Mouse (Mus musculus) cerebellum, adult 11 months (tissue): ENCODE data around the gene Gpr162.

Experiments
- DNase-seq: peaks from one replicate; pipeline ENCODE4 v3.0.0; 2022

The Gpr162 gene

DNA sequence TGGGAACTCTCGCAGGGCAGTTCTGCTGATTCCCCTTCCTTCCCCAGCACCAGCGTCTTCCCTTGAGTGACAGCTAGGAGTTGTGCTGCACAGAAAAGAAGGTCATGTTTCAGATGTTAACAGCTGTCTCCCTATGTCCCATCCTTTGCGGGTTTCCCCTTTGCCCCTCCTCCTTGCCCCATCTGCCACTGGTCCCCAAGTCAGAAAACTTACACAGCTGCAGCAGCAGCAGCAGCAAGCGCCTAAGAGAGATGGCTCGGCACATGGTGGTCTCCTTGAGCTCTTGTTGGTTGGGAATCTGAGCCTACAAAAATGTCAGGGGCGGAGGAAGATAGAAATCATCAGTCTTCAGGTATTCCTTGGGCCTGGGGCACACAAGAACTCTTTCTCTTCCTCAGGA lies 15.6 kb upstream of the Gpr162 start:
- DNase-seq: no peak

- DNase-seq: no peak
Measured at GRCm38 (mm10) chr6:124874348-124874747, 10.6 kb upstream of the Gpr162 start.

DNA sequence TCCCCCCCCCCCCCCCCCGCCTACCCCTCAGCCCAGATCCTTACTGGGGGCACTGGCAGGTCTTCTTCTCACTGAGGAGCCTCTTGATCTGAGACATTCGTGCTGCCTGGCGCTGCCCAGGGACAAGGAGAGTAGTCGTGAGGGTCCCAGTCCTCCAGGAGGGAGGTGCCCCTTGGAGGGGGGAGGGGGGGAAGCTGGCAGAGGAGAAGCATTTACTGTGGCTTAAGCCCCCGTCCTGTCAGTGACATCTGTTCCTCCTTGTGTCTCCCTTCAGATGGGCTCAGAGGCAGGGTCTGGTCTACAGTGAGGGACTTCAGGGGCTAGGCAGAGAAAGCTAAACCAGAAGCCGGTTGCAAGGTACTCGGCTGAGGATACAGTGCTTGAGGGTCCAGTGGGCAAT lies 2.8 kb upstream of the Gpr162 start:
- DNase-seq: no peak

DNA sequence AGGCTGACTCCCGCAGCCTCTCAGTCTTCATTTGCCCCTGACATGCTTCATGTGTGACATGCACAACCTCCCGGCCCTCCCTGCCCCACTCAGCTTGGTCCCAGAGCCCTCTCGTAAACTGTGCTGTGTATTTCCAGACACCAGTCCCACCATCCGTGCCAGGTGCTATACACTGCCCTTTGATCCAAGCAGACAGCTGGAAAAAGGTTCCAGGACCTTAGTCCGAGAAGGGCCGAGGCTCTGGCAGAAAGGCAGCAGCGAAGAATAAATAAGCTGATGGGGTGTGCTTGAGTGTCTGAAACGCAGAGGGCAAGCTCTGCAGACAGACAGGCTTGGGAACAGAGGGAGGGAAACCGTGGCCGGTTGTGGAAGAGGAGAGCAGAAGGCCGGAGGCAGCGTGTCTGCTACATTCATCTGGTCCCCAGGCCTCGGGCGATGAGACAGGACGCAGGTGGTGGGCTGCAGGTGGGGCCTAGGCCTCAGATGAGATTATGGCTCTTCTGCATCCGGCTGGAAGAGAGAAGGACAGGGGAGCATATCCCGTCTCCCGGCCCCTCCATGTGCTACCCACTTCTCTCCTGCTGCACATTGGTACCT lies 2.1 kb upstream of the Gpr162 start:
- no peak for DNase-seq

- DNase-seq: peak; percentile 45
Measured at GRCm38 (mm10) chr6:124863125-124863657, 592 bp downstream of the Gpr162 start.

GRCm38 (mm10) chr6:124862406-124863124 lies 1.2 kb downstream of the Gpr162 start:
- peak; percentile 32 for DNase-seq

- DNase-seq: no peak
Measured at GRCm38 (mm10) chr6:124861802-124862201, 2.0 kb downstream of the Gpr162 start.

- DNase-seq: peak; percentile 42
Measured at GRCm38 (mm10) chr6:124861266-124861665, 2.5 kb downstream of the Gpr162 start.

DNA sequence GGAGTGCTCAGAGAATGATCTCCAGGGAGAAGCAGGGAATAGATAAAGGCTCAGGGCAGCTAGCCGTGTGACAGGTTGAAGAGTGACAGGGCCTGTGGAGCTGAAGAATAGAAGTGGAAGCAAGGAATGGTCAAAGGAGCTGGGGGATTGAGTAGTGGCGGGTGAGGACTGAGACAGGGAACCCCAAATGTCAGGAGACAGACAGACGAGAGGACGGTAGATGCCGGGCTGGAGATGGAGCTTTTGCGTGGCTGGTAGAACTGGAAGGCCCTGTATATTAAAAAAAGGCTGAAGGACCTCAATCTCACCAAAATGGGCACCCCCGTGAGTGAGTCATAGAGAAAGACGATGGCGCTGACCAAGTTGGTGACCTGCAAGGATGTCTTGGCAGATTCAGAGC lies 3.3 kb downstream of the Gpr162 start:
- no peak for DNase-seq

DNA sequence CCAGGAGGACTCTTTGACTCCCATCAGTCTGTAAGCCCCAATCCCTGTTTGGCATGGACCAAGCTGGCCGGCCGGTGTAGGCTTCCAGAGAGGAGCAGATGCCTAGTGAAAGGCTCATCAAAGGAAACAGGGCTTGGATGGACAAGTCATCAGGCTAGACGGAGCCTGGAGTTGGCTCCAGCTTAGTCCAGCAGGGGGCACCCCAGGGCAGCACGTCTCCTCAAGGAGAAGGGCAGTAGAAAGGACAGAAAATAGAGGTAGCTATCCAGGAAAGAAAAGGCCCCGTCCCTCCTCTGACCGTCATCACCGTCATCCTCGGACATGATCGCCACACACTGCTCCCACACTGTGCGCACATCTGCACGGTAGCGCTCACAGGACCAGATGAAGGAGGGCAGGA lies 4.1 kb downstream of the Gpr162 start:
- DNase-seq: peak; percentile 91

DNA sequence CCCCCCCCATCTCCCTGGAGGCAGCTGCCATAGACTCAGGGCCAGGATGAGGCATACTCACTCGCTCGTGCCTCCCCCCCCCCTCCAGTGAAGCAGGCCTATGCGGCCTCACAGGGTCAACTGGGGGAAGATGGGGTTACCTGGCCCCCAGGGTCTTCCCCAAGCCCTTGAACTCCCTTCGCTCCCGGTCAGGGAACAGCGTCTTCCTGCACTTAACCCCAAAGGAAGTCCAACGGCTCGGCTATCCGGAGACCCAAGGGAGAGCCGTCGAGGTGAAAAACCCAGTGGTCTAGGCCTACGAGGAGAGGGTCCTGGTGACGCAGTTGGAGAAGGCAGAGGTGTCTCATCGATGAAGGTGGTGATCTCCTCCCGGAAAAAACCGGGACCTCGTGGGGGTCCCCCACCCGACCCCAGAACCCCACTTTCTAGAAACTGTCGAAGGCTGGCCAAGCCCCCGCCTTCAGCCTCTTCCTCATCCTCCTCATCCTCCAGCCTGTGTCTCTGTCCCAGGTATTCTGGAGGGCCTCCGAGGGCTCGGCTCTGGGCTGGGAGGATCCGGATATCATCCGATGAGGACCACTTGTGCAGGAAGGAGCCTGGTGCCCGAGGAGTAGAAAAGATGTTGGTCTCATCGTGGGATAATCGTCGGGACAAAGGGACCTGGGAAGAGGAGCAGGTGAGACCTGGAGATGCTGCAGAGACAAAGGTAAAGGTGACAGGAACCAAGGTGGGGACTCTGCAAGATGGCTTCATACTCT lies 5.0 kb downstream of the Gpr162 start:
- peak; percentile 43 for DNase-seq

DNA sequence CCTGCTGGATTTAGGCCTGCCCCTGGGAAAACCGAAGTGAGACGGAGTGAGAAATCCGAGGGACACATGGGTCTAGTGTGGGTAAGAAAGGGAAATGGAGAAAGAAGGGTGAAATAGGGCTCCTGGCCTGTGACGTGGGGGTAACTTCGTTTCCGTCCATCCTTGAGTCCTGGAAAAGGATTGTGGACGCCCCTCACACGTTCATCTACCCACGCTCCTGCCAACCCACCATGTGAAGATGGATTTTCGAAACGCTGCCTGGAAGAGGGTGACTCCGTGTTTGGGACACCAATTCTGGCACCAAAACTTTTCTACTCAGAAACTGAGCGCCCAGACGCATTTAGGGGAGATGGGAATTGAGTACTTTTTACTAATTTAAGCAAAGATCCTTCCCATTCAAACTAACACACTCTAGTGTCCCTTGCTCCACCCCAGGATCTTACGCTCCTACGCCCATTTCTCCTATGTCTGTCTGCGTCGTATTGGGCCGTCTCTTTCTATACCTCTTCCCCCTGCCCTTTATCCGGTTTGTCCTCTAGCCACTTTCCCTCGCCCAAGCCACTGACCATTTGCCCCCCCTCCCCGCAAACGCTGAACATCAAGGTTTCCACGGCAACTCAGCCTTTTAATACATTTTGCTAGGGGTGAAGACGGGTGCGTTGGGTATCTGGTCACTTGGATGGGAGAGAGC lies 5.8 kb downstream of the Gpr162 start:
- peak; percentile 34 for DNase-seq

DNA sequence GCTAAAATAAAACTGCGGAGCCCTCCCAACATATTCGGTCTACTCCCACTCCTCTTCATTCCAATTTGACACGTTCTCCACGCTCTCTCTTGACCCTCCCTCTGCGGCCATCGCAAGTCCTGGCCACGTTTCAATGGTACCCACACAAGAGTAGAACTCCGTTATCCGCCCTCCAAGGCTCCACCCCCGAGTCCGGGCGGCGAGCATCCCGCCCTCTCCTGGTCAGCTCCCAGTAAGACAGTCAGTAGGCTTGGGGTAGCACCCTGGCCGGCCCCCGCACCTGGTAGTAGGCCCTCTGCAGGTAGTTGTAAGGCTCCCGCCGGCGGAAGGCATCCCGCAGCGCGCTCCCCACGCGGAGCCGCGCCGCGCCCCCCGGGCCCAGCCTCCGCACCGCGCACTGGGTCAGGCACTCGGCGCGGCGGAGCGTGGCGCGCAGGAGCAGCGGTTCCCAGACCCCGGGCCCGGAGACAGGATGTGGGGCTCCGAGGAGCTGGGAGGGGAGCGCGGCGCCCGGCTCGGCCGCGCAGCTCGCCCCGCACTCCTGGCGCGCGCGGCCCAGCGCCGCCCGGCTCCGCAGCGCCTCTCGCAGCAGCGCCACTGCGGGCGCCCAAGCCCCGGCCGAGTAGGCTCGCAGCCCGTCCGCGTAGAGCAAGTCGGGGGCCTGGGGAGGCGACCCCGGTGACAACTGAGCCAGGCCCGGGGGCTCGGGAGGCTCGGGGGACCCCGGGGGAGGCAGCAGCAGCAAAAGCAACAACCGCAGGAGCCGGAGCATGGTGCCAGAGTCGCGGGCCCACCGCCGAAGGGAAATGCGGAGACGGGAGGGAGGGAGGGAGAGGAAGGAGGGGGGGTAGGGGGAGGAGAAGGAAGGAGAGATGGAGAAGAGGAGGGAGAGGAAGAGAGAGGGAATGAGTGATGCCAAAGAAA lies 6.6 kb downstream of the Gpr162 start, which contains the start of gene P3h3:
Gene P3h3 (minus strand): TSS at position 837 of the 924 bp plus-strand sequence.
- peak; percentile 90 for DNase-seq

DNA sequence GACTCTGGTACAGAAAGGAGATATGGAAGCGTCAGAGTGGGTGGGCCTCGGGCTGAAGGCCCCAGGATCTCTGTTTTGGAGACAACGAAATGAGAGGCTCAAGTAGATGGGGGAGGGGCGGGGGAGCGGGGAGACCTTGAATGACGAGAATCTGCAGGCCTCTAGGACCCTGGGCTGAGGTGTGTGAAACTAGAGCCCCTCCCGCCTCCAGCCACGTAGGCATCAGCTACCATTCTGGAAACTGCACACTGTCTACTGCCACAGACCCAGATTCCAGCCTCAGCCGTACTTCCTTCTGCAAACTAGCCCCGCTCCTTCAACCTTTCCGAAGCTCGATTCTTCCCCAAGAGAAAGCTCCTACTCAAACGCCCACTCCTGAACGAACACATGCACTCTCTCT lies 7.5 kb downstream of the Gpr162 start:
- peak; percentile 46 for DNase-seq

DNA sequence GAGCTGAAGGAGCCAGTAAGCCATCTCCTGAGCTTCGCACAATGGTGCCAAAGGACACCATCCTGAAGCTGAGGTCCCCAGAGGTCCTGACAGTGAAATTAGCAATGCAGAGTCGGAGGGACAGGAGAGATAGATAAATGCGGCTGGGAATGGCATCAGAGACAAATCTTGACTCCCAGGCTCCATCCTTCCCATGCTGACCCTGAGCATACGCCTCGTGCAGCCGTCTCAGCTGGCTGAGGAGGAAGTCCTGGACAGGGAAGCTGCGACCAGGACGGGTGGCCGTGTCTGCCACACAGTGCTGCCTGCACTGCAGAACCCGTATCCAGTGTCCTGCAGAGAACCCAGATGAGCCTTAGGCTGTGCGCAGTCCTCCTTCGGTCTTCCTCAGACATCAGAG lies 9.1 kb downstream of the Gpr162 start:
- DNase-seq: no peak

DNA sequence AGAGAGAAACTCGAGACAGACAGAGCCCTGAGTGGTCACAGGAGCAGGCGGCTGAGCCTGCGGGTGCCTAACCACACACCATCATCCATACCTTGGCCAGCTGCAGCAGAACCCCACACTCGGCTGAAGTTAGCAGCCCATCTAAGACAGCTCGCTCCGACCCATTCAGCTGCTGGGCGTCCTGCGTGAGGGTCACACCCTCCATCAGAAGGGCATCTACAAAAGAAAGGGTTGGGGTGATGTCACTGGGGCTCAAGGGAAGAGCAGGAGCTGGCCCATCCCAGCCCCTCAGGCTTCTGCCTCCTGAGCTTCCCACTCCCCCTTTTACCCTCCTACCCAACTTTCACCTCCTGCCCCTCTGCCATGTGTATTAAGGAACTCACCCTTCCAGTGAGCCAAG lies 13.2 kb downstream of the Gpr162 start:
- DNase-seq: no peak

- DNase-seq: peak; percentile 91
Measured at GRCm38 (mm10) chr6:124847305-124847704, 16.5 kb downstream of the Gpr162 start.

GRCm38 (mm10) chr6:124840241-124841167 lies 23.3 kb downstream of the Gpr162 start, which contains the start of gene Gnb3:
Gnb3 (minus strand) TSS chr6:124840275.
- no peak for DNase-seq

DNA sequence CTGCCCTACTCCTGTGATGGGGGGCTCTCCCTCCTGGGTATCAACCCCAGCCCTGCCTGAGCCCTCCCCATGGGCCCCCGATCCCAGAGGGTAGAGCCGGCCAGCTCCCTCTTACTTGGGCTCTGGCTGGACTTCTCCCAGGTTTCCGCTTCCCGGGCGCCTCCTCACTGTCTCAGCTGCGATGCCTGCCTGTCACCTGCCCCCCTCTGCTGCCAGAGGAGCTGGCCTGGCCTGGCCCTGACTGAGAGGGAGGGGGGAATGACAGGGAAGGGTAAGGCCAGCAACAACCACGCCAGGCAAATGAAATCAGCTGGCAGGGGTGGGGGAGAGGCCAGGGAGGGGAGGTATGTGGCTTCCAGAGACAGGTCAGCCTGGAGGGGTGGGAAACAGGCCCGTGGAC lies 24.0 kb downstream of the Gpr162 start:
- DNase-seq: no peak

GRCm38 (mm10) chr6:124836411-124836810 lies 27.4 kb downstream of the Gpr162 start:
- DNase-seq: no peak

DNA sequence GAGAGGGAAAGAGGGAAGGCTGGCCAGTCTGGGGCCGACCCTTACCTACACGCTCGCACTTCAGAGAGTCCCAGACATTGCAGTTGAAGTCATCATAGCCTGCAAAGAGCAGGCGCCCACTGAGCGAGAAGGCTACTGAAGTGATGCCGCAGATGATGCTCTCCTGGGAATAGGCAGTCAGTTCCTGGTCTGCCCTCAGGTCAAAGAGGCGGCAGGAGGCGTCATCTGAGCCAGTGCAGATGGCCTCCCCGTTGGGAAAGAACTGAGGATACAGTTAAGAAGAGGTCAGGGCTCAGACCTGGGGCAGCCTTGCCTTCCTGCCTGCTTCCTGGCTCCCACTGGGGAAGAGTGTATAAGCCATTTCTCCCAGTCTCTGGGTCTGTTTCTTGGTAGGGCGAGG lies 28.3 kb downstream of the Gpr162 start:
- DNase-seq: no peak
